Mouse (Mus musculus): ENCODE results near the gene Pkd1l2. TPM values are rescaled to one million over a fixed set of nuclear protein-coding genes. Genes with fewer than 3 reads are reported as not detected.

Gene Pkd1l2
- total RNA-seq, 2 experiments from 2014 or later: 0.08 to 0.19 TPM

DNA sequence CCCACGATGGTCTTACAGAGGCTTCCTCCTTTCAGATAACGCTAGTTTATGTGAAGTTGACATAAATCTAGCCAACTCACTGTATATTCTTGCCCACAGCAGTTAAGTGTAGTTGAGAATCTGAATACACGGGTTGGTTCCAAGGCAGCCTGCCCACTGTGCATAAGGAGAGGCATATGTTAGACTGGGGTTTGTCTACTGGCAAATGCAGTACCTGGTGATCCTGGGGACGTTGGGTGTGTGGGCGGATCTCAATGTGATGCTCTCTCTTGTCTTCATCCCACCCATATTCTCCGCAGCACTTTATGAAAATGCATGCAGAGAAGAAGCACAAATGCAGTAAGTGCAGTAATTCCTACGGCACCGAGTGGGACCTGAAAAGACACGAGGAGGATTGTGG lies 127.8 kb downstream of the Pkd1l2 start:
- no peak for DNase-seq

GRCm38 (mm10) chr8:116952428-116952827 lies 129.8 kb downstream of the Pkd1l2 start:
- no peak for DNase-seq

GRCm38 (mm10) chr8:116951778-116952177 lies 130.5 kb downstream of the Pkd1l2 start:
- DNase-seq: no peak

GRCm38 (mm10) chr8:116951369-116951768 lies 130.9 kb downstream of the Pkd1l2 start:
- no peak for DNase-seq

- DNase-seq: no peak
Measured at GRCm38 (mm10) chr8:116947589-116947988, 134.7 kb downstream of the Pkd1l2 start.

GRCm38 (mm10) chr8:116946851-116947250 lies 135.4 kb downstream of the Pkd1l2 start:
- peak; percentile 21 for DNase-seq

- DNase-seq: peak; percentile 21
Measured at GRCm38 (mm10) chr8:116946268-116946838, 135.9 kb downstream of the Pkd1l2 start.

Other genes starting within 250 kb of the Pkd1l2 start
- 10 to 100 TPM; 26.1 to 34.2 TPM for gene Cmc2, start 161.0 kb downstream of the Pkd1l2 start, total RNA-seq (2021)
- under 1 TPM; 0.51 to 0.62 TPM for gene Cenpn, start 160.7 kb downstream of the Pkd1l2 start, total RNA-seq (2021)
- 10 to 100 TPM; 14.3 to 15.4 TPM for gene Atmin, start 139.1 kb downstream of the Pkd1l2 start, total RNA-seq (2021)
- gene 1700030J22Rik, start 103.5 kb downstream of the Pkd1l2 start, total RNA-seq (2021): under 1 TPM; 0.15 to 0.29 TPM
- 10 to 100 TPM; 37.9 to 41.2 TPM for gene Gcsh, start 88.9 kb downstream of the Pkd1l2 start, total RNA-seq (2021)
- not detected for gene Bco1, start 13.4 kb upstream of the Pkd1l2 start, total RNA-seq (2021)
- gene Gan, start 75.7 kb upstream of the Pkd1l2 start, total RNA-seq (2021): 1 to 10 TPM; 4.0 to 4.9 TPM
- gene Cmip, start 174.6 kb upstream of the Pkd1l2 start, total RNA-seq (2021): 10 to 100 TPM; 10.0 to 12.9 TPM

Data from gastrocnemius, postnatal 25 days (tissue).